Mouse (Mus musculus): Measurements from ENCODE around the gene Ptprd.

- TF ChIP-seq CTCF (IDR thresholded peaks at IDR 0.05; ENCODE audit: low read depth) (no peak), EP300 (IDR thresholded peaks at IDR 0.05; ENCODE audit: low read depth) (no peak)
These were observed 1972.7 kb downstream of the Ptprd start for GRCm38 (mm10) chr4:76239063-76239462.
